Mouse (Mus musculus) lung, embryonic 14.5 days (tissue): ENCODE measurements around the gene Arid2. TPM values are rescaled to one million over a fixed set of nuclear protein-coding genes. Genes with fewer than 3 reads are reported as not detected.
A peak's percentile ranks its signal among the peaks of the same experiment; 100 is the strongest.

Experiments
- ATAC-seq: fragments of 200-750 bp; cut with Nextera tagmentation; 2 replicates; pipeline ENCODE4 v1.8.0; 2017; ENCODE audit warnings: mild to moderate bottlenecking, moderate TSS enrichment, moderate library complexity; ENCODE audit not compliant: insufficient read depth
- DNase-seq: peaks from one replicate; pipeline ENCODE4 v3.0.0-alpha.2; 2015
- H3K27ac ChIP-seq: fragments of 300-500 bp; sonication (generic); 2 replicates; pipeline ENCODE4 v1.5.1; 2014; ENCODE audit warnings: low read depth, mild to moderate bottlenecking, moderate library complexity
- H3K27me3 ChIP-seq: fragments of 300-500 bp; sonication (generic); 2 replicates; pipeline ENCODE4 v1.6.1; 2014; ENCODE audit warnings: low read length, control low read depth; ENCODE audit not compliant: insufficient read depth
- H3K36me3 ChIP-seq: fragments of 300-500 bp; sonication (generic); 2 replicates; pipeline ENCODE4 v1.6.1; 2014; ENCODE audit warnings: control low read depth; ENCODE audit not compliant: insufficient read depth
- H3K4me1 ChIP-seq: fragments of 300-500 bp; sonication (generic); 2 replicates; pipeline ENCODE4 v1.6.1; 2014; ENCODE audit warnings: antibody characterized with exemption, control low read depth; ENCODE audit not compliant: insufficient read depth
- H3K4me2 ChIP-seq: fragments of 300-500 bp; sonication (generic); 2 replicates; pipeline ENCODE4 v1.6.1; 2014; ENCODE audit warnings: mild to moderate bottlenecking
- H3K4me3 ChIP-seq: fragments of 300-500 bp; sonication (generic); 2 replicates; pipeline ENCODE4 v1.5.1; 2014; ENCODE audit warnings: low read depth, low read length
- H3K9ac ChIP-seq: fragments of 300-500 bp; sonication (generic); 2 replicates; pipeline ENCODE4 v1.6.1; 2014
- H3K9me3 ChIP-seq: fragments of 300-500 bp; sonication (generic); 2 replicates; pipeline ENCODE4 v1.6.1; 2016; ENCODE audit warnings: low read depth, low read length, control low read depth
- CTCF ChIP-seq: IDR thresholded peaks from 2 replicates; pipeline ENCODE4 v1.5.1; 2016; ENCODE audit warnings: antibody characterized with exemption, low read depth
- WGBS: fragments of 180-500 bp; shearing (Covaris S2); extraction: QIAGEN DNeasy Blood & Tissue Kit; methylation state at CpG from one replicate; pipeline ENCODE4 v1.1.7; 2014; 5-methylcytosine and 5-hydroxymethylcytosine counted together
- polyA plus RNA-seq: library from polyadenylated mRNA; unstranded; fragments of >200 nt; fragmentation: Nextera tagmentation; extraction: Ambion mirVana; gene quantifications from 2 replicates; pipeline ENCODE4 v1.2.1, GENCODE M21; 2014

The Arid2 gene
- polyA plus RNA-seq, 1 experiment from 2014 or later = 31.6 TPM

- no peak for DNase-seq
- 85% methylated on average over 2 of the region's 2 CpGs for WGBS
Measured at GRCm38 (mm10) chr15:96275198-96275597, 12.1 kb upstream of the Arid2 start.

GRCm38 (mm10) chr15:96275810-96276493 lies 11.4 kb upstream of the Arid2 start:
- no peak for ATAC-seq
- WGBS = 82% methylated on average over 9 of the region's 9 CpGs

More at GRCm38 (mm10) chr15:96275198-96275597, 12.1 kb upstream of the Arid2 start:
- no peak overlapping the region for H3K4me2 ChIP-seq
- no peak for ATAC-seq
- no peak overlapping the region for H3K4me3 ChIP-seq
- H3K27ac ChIP-seq = no peak overlapping the region
- H3K27me3 ChIP-seq = no peaks in the 10 kb centered on the region
- H3K36me3 ChIP-seq = peaks cover 44% of the 10 kb centered on the region
- 0 out of 2 replicates have a peak, but pooled peaks cover 2% of the 10 kb centered on the region for H3K9me3 ChIP-seq
- no peak overlapping the region for H3K9ac ChIP-seq
- TF ChIP-seq CTCF = no peak
- H3K4me1 ChIP-seq = no peaks in the 10 kb centered on the region

GRCm38 (mm10) chr15:96277061-96277460 lies 10.3 kb upstream of the Arid2 start:
- WGBS = 65% methylated on average over 4 of the region's 4 CpGs
- no peak overlapping the region for H3K4me2 ChIP-seq
- no peak for TF ChIP-seq CTCF
- peaks cover 58% of the 10 kb centered on the region for H3K36me3 ChIP-seq
- no peak overlapping the region for H3K9ac ChIP-seq
- ATAC-seq (no peak), DNase-seq (no peak)
- H3K27ac ChIP-seq = no peak overlapping the region
- H3K27me3 ChIP-seq = no peaks in the 10 kb centered on the region
- no peak overlapping the region for H3K4me3 ChIP-seq
- 0 out of 2 replicates have a peak, but pooled peaks cover 4% of the 10 kb centered on the region for H3K9me3 ChIP-seq
- no peaks in the 10 kb centered on the region for H3K4me1 ChIP-seq

More at GRCm38 (mm10) chr15:96275810-96276493, 11.4 kb upstream of the Arid2 start:
- H3K27ac ChIP-seq = no peak overlapping the region
- peaks cover 51% of the 10 kb centered on the region for H3K36me3 ChIP-seq
- no peak overlapping the region for H3K4me2 ChIP-seq
- no peak for DNase-seq
- 0 out of 2 replicates have a peak, but pooled peaks cover 4% of the 10 kb centered on the region for H3K9me3 ChIP-seq
- H3K9ac ChIP-seq = no peak overlapping the region
- H3K4me1 ChIP-seq = no peaks in the 10 kb centered on the region
- TF ChIP-seq CTCF = no peak
- H3K27me3 ChIP-seq = no peaks in the 10 kb centered on the region
- H3K4me3 ChIP-seq = no peak overlapping the region

GRCm38 (mm10) chr15:96281236-96281635 lies 6.1 kb upstream of the Arid2 start:
- DNase-seq = no peak
- Histone ChIP-seq H3K27ac (no peak overlapping the region), H3K4me3 (no peak overlapping the region), H3K9me3 (0 out of 2 replicates have a peak, but pooled peaks cover 4% of the 10 kb centered on the region), H3K4me1 (peaks cover 8% of the 10 kb centered on the region; the same call in 1 of the 2 replicates), H3K27me3 (no peaks in the 10 kb centered on the region), H3K9ac (no peak overlapping the region), H3K36me3 (peaks cover 49% of the 10 kb centered on the region), H3K4me2 (no peak overlapping the region)
- TF ChIP-seq CTCF = no peak
- WGBS = 76% methylated on average over 5 of the region's 5 CpGs
- ATAC-seq = no peak

- Histone ChIP-seq H3K36me3 (peaks cover 33% of the 10 kb centered on the region), H3K27ac (no peak overlapping the region), H3K4me2 (peak overlapping the region; percentile 91), H3K4me1 (peaks cover 8% of the 10 kb centered on the region; the same call in 1 of the 2 replicates), H3K9ac (no peak overlapping the region; the same call in 1 of the 2 replicates), H3K9me3 (0 out of 2 replicates have a peak, but pooled peaks cover 4% of the 10 kb centered on the region), H3K4me3 (peak overlapping the region; percentile 90), H3K27me3 (no peaks in the 10 kb centered on the region)
- 66% methylated on average over 8 of the region's 8 CpGs for WGBS
- DNase-seq = no peak
- no peak for TF ChIP-seq CTCF
- no peak for ATAC-seq
Measured at GRCm38 (mm10) chr15:96283141-96283540, 4.2 kb upstream of the Arid2 start.

- peaks cover 8% of the 10 kb centered on the region; the same call in 1 of the 2 replicates for H3K4me1 ChIP-seq
- 0 out of 2 replicates have a peak, but pooled peaks cover 4% of the 10 kb centered on the region for H3K9me3 ChIP-seq
Measured at GRCm38 (mm10) chr15:96283920-96284431, 3.3 kb upstream of the Arid2 start.

GRCm38 (mm10) chr15:96284711-96285322 lies 2.5 kb upstream of the Arid2 start:
- Histone ChIP-seq H3K27me3 (no peaks in the 10 kb centered on the region), H3K4me2 (peak overlapping the region; percentile 91), H3K27ac (peak overlapping the region; percentile 100), H3K4me1 (peaks cover 8% of the 10 kb centered on the region; the same call in 1 of the 2 replicates), H3K9ac (peak overlapping the region; percentile 100), H3K9me3 (0 out of 2 replicates have a peak, but pooled peaks cover 4% of the 10 kb centered on the region), H3K4me3 (peak overlapping the region; percentile 90), H3K36me3 (peaks cover 18% of the 10 kb centered on the region)
- WGBS = under 1% methylated on average over 66 of the region's 67 CpGs
- DNase-seq (peak; percentile 59), ATAC-seq (peak; percentile 32)
- TF ChIP-seq CTCF = no peak

More at GRCm38 (mm10) chr15:96283920-96284431, 3.3 kb upstream of the Arid2 start:
- peak overlapping the region; percentile 100 for H3K27ac ChIP-seq
- H3K27me3 ChIP-seq = no peaks in the 10 kb centered on the region
- H3K36me3 ChIP-seq = peaks cover 25% of the 10 kb centered on the region
- ATAC-seq (no peak), DNase-seq (peak; percentile 67)
- WGBS = 2% methylated on average over 11 of the region's 11 CpGs
- peak overlapping the region; percentile 100 for H3K9ac ChIP-seq
- TF ChIP-seq CTCF = peak; percentile 49
- peak overlapping the region; percentile 90 for H3K4me3 ChIP-seq
- H3K4me2 ChIP-seq = peak overlapping the region; percentile 91
